Mouse (Mus musculus) MEL (cell line): ENCODE results near the gene Lhpp. TPM values are rescaled to one million over a fixed set of nuclear protein-coding genes. Genes with fewer than 3 reads are reported as not detected.

Experiments
- DNase-seq: peaks from one replicate; pipeline ENCODE4 v3.0.0; 2011; ENCODE audit warnings: low read depth, low spot score
- H3K27ac ChIP-seq: 2 replicates; pipeline ENCODE4 v1.5.1; 2012; ENCODE audit warnings: low read depth, mild to moderate bottlenecking, control low read depth, low read length, moderate library complexity; ENCODE audit not compliant: control insufficient read depth
- H3K27me3 ChIP-seq, 2 experiments: fragments of 150-350 bp in 1 of 2; sonication (generic) in 1 of 2; 2 replicates each; pipeline ENCODE4 v1.6.1; 2012; ENCODE audit warnings: low read length in 2 of 2, mild to moderate bottlenecking in 2 of 2, improper control_type of control experiment in 1 of 2, moderate library complexity in 1 of 2; ENCODE audit not compliant: insufficient read depth in 2 of 2, control insufficient read depth in 1 of 2
- H3K36me3 ChIP-seq, 2 experiments: 2 replicates each; pipeline ENCODE4 v1.6.1; 2012 to 2014; ENCODE audit warnings: low read length in 2 of 2, improper control_type of control experiment in 1 of 2, inconsistent platforms in 1 of 2, mild to moderate bottlenecking in 1 of 2; ENCODE audit not compliant: insufficient read depth in 2 of 2, control insufficient read depth in 1 of 2
- H3K4me1 ChIP-seq, 2 experiments: fragments of 150-350 bp in 1 of 2; sonication (generic) in 1 of 2; 2 replicates each; pipeline ENCODE4 v1.6.1; 2012; ENCODE audit warnings: low read length in 2 of 2, improper control_type of control experiment in 1 of 2, mild to moderate bottlenecking in 1 of 2; ENCODE audit not compliant: insufficient read depth in 2 of 2, control insufficient read depth in 1 of 2
- H3K4me3 ChIP-seq, 2 experiments: fragments of 150-350 bp in 1 of 2; sonication (generic) in 1 of 2; 2 replicates each; pipeline ENCODE4 v1.5.1; 2012; ENCODE audit warnings: low read depth in 2 of 2, low read length in 2 of 2, mild to moderate bottlenecking in 2 of 2, moderate library complexity in 2 of 2, control low read depth in 1 of 2, improper control_type of control experiment in 1 of 2; ENCODE audit not compliant: control insufficient read depth in 1 of 2, insufficient read depth in 1 of 2
- H3K79me2 ChIP-seq: 2 replicates; pipeline ENCODE4 v1.6.1; 2012; ENCODE audit warnings: mild to moderate bottlenecking, low read length, moderate library complexity; ENCODE audit not compliant: control insufficient read depth, poor library complexity, insufficient read depth
- H3K9ac ChIP-seq: 2 replicates; pipeline ENCODE4 v1.6.1; 2012; ENCODE audit warnings: low read depth, mild to moderate bottlenecking, control low read depth, low read length, moderate library complexity; ENCODE audit not compliant: control insufficient read depth, poor library complexity, severe bottlenecking
- H3K9me3 ChIP-seq: fragments of 150-350 bp; sonication (generic); replicated peaks from 2 replicates; pipeline ENCODE4 v1.6.1; 2012; ENCODE audit warnings: mild to moderate bottlenecking, low read length, improper control_type of control experiment, moderate library complexity; ENCODE audit not compliant: insufficient read depth
- CHD1 ChIP-seq: IDR thresholded peaks from 2 replicates; pipeline ENCODE4 v1.6.1; 2012; ENCODE audit warnings: low read depth, mild to moderate bottlenecking, inconsistent platforms, low read length, improper control_type of control experiment
- CHD2 ChIP-seq: IDR thresholded peaks from 2 replicates; pipeline ENCODE4 v1.6.1; 2011; ENCODE audit warnings: low read length, improper control_type of control experiment
- CTCF ChIP-seq, 3 experiments: IDR thresholded peaks in 2 of 3; conservative IDR thresholded peaks in 1 of 3; 2 replicates each; pipeline ENCODE4 v1.5.1; 2011 to 2012; ENCODE audit warnings: low read length in 3 of 3, low read depth in 2 of 3, mild to moderate bottlenecking in 2 of 3, improper control_type of control experiment in 1 of 3, inconsistent platforms in 1 of 3, mixed read lengths in 1 of 3, moderate library complexity in 1 of 3; ENCODE audit not compliant: control insufficient read depth in 1 of 3, insufficient read depth in 1 of 3, poor library complexity in 1 of 3, severe bottlenecking in 1 of 3
- E2F4 ChIP-seq: IDR thresholded peaks from 2 replicates; pipeline ENCODE4 v1.6.1; 2011; ENCODE audit warnings: low read depth, low read length, improper control_type of control experiment, borderline replicate concordance
- EP300 ChIP-seq, 2 experiments: IDR thresholded peaks; 2 replicates each; pipeline ENCODE4 v1.6.1; 2011; ENCODE audit warnings: improper control_type of control experiment in 2 of 2, low read length in 2 of 2, low read depth in 1 of 2, mild to moderate bottlenecking in 1 of 2
- GABPA ChIP-seq: IDR thresholded peaks from 2 replicates; pipeline ENCODE4 v1.6.1; 2012; ENCODE audit warnings: low read depth, mild to moderate bottlenecking, inconsistent platforms, low read length, improper control_type of control experiment, moderate library complexity
- JUND ChIP-seq: IDR thresholded peaks from 2 replicates; pipeline ENCODE4 v1.6.1; 2011; ENCODE audit warnings: low read depth, mild to moderate bottlenecking, improper control_type of control experiment, low read length
- MAFK ChIP-seq: IDR thresholded peaks from 2 replicates; pipeline ENCODE4 v1.6.1; 2011; ENCODE audit warnings: low read depth, mild to moderate bottlenecking, low read length, improper control_type of control experiment, borderline replicate concordance
- MAZ ChIP-seq: IDR thresholded peaks from 2 replicates; pipeline ENCODE4 v1.6.1; 2012; ENCODE audit warnings: low read depth, mild to moderate bottlenecking, inconsistent platforms, low read length, improper control_type of control experiment
- MXI1 ChIP-seq: IDR thresholded peaks from 2 replicates; pipeline ENCODE4 v1.6.1; 2011; ENCODE audit warnings: mild to moderate bottlenecking, low read depth, low read length, improper control_type of control experiment
- NRF1 ChIP-seq: IDR thresholded peaks from 2 replicates; pipeline ENCODE4 v1.6.1; 2014; ENCODE audit warnings: low read depth, mild to moderate bottlenecking, inconsistent platforms, low read length, improper control_type of control experiment, moderate library complexity; ENCODE audit not compliant: poor library complexity, insufficient read depth, severe bottlenecking
- POLR2AphosphoS5 ChIP-seq: IDR thresholded peaks from 2 replicates; pipeline ENCODE4 v1.6.1; 2012; ENCODE audit warnings: low read depth, borderline replicate concordance, mild to moderate bottlenecking, inconsistent platforms, low read length, moderate library complexity, mixed read lengths
- RCOR1 ChIP-seq: IDR thresholded peaks from 2 replicates; pipeline ENCODE4 v1.6.1; 2012; ENCODE audit warnings: low read depth, mild to moderate bottlenecking, inconsistent platforms, low read length, improper control_type of control experiment
- SIN3A ChIP-seq: IDR thresholded peaks from 2 replicates; pipeline ENCODE4 v1.6.1; 2012; ENCODE audit warnings: low read length, improper control_type of control experiment, inconsistent platforms
- TCF12 ChIP-seq: IDR thresholded peaks from 2 replicates; pipeline ENCODE4 v1.6.1; 2014; ENCODE audit warnings: low read depth, mild to moderate bottlenecking, inconsistent platforms, low read length, improper control_type of control experiment, moderate library complexity
- USF1 ChIP-seq: IDR thresholded peaks from 2 replicates; pipeline ENCODE4 v1.6.1; 2014; ENCODE audit warnings: low read depth, mild to moderate bottlenecking, inconsistent platforms, low read length, improper control_type of control experiment, moderate library complexity
- USF2 ChIP-seq, 2 experiments: IDR thresholded peaks; 2 replicates each; pipeline ENCODE4 v1.6.1; 2011 to 2012; ENCODE audit warnings: improper control_type of control experiment in 2 of 2, low read length in 2 of 2, borderline replicate concordance in 1 of 2, inconsistent platforms in 1 of 2, low read depth in 1 of 2, mild to moderate bottlenecking in 1 of 2; ENCODE audit not compliant: insufficient read depth in 1 of 2
- ZC3H11A ChIP-seq: IDR thresholded peaks from 2 replicates; pipeline ENCODE4 v1.6.1; 2012; ENCODE audit warnings: low read depth, mild to moderate bottlenecking, inconsistent platforms, low read length, improper control_type of control experiment
- ZMIZ1 ChIP-seq: IDR thresholded peaks from 2 replicates; pipeline ENCODE4 v1.6.1; 2012; ENCODE audit warnings: low read depth, mild to moderate bottlenecking, inconsistent platforms, low read length, improper control_type of control experiment, moderate library complexity
- ZNF384 ChIP-seq: IDR thresholded peaks from 2 replicates; pipeline ENCODE4 v1.6.1; 2012; ENCODE audit warnings: low read depth, mild to moderate bottlenecking, inconsistent platforms, low read length, improper control_type of control experiment
- polyA plus RNA-seq, 2 experiments: library from polyadenylated mRNA; stranded (reverse) in 1 of 2; unstranded in 1 of 2; fragments of >175 nt in 1 of 2; fragments of >200 nt in 1 of 2; gene quantifications; 2 replicates each; pipeline versions ENCODE4 v1.2.1 to v1.2.4; 2012; ENCODE audit warnings: low replicate concordance in 2 of 2, low read depth in 1 of 2; ENCODE audit not compliant: insufficient read length in 2 of 2, insufficient read depth in 1 of 2, missing spikeins in 1 of 2
- total RNA-seq: library from RNA; depleted of rRNA; stranded (reverse); fragments of 300-350 nt; gene quantifications from 2 replicates; pipeline ENCODE4 v1.2.3, GENCODE M21; 2012

The Lhpp gene
- total and polyA plus RNA-seq, 3 experiments: 31.0 to 39.3 TPM; not detected in 1

DNA sequence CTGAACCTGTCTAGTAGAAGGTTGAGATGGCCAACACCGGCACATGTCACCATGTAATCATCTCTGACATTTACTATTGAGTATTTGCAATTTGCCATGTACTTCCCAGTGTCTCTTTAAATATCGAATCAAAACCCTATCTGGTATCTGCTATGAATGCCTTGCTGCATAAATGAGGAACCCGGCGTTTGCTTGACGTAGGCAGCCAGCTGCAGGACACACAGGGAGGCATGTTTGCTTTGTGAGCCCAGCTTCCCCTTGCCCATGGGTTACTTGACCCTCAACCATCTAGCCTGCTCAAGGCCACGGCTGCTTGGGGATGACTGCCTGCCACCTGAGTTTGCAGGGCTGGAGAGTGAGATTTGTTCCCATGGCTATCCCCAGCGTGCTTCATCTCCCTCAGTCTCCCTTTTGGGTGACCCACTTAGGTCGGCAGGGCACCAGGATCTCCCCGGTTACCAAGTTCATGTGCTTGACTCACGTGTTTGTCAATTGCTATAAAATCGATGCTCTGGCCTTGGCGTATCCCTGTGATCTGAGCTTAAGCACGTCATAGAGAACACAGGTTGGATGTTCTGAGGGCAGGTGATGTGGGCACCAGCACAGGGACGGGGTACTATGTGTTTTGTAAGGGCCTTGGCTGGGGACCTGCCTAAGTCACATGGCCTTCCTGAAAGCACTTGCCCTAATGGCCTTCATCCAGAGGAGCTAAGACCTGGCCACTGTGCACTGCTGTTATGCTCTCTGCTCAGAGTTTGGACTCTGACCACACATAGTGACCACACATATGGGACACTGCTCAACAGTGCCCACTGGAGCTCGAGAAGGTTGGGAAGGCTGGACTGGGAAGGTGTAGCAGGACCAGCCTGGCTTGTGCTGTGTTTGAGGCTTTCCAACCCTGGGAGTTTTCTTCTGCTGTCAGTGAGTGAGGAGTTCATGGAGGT lies 9.8 kb downstream of the Lhpp start:
- Histone ChIP-seq H3K9ac (no peak overlapping the region), H3K4me1 (no peaks in the 10 kb centered on the region), H3K9me3 (no peaks in the 10 kb centered on the region), H3K4me3 (no peak overlapping the region), H3K27me3 (no peaks in the 10 kb centered on the region), H3K79me2 (no peaks in the 10 kb centered on the region), H3K36me3 (no peaks in the 10 kb centered on the region), H3K27ac (no peak overlapping the region)
- no peak for DNase-seq
- TF ChIP-seq TCF12: no peak
- TF ChIP-seq ZMIZ1: no peak
- no peak for TF ChIP-seq JUND
- no peak for TF ChIP-seq MAZ
- TF ChIP-seq CHD2: no peak
- no peak for TF ChIP-seq POLR2AphosphoS5
- no peak for TF ChIP-seq E2F4
- TF ChIP-seq ZNF384: no peak
- TF ChIP-seq GABPA: no peak
- no peak for TF ChIP-seq USF2 (IDR thresholded peaks at IDR 0.05; ENCODE audit: borderline replicate concordance in 1 of 2, insufficient read depth in 1 of 2, low read depth in 1 of 2, low read length in 2 of 2)
- no peak for TF ChIP-seq SIN3A
- TF ChIP-seq MXI1: no peak
- TF ChIP-seq CHD1: no peak
- no peak for TF ChIP-seq RCOR1
- TF ChIP-seq USF1: no peak
- TF ChIP-seq ZC3H11A: no peak
- TF ChIP-seq NRF1: no peak

DNA sequence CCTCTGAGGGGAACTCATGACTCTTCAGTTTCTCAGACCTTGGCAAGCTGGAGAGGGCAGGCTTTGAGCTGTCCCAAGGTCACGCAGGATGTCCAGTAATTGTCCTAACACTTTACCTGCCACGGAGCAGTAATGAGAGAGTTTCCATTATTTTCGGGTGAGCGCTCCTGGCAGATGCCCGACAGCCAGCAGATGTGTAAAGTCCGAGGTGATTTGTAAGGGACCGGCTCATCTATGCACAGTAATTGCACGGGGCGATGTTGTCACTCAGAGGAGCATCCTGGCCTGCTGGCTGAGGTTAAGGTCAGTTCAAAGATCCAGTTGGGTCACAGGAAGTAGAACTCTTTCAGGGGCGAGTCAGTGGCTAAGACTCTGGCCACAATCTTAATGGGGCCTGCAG lies 13.7 kb downstream of the Lhpp start:
- no peak for DNase-seq
- Histone ChIP-seq H3K9ac (no peak overlapping the region), H3K4me3 (no peak overlapping the region), H3K79me2 (no peaks in the 10 kb centered on the region), H3K36me3 (no peaks in the 10 kb centered on the region), H3K27ac (no peak overlapping the region), H3K4me1 (no peaks in the 10 kb centered on the region), H3K9me3 (no peaks in the 10 kb centered on the region), H3K27me3 (no peaks in the 10 kb centered on the region)
- TF ChIP-seq CTCF (IDR thresholded peaks at IDR 0.05 in 2 of 3, conservative IDR thresholded peaks at IDR 0.05 in 1 of 3; ENCODE audit: control insufficient read depth in 1 of 3, insufficient read depth in 1 of 3, low read depth in 2 of 3, low read length in 3 of 3, poor library complexity in 1 of 3, severe bottlenecking in 1 of 3): no peak
- TF ChIP-seq MAFK: no peak
- TF ChIP-seq EP300 (IDR thresholded peaks at IDR 0.05; ENCODE audit: low read depth in 1 of 2, low read length in 2 of 2): no peak
